Mouse (Mus musculus): ENCODE measurements around the gene Amacr. TPM values are rescaled to one million over a fixed set of nuclear protein-coding genes. Genes with fewer than 3 reads are reported as not detected.

Amacr gene
- polyA plus RNA-seq, 1 experiment from 2014 or later = 14.3 TPM

DNA sequence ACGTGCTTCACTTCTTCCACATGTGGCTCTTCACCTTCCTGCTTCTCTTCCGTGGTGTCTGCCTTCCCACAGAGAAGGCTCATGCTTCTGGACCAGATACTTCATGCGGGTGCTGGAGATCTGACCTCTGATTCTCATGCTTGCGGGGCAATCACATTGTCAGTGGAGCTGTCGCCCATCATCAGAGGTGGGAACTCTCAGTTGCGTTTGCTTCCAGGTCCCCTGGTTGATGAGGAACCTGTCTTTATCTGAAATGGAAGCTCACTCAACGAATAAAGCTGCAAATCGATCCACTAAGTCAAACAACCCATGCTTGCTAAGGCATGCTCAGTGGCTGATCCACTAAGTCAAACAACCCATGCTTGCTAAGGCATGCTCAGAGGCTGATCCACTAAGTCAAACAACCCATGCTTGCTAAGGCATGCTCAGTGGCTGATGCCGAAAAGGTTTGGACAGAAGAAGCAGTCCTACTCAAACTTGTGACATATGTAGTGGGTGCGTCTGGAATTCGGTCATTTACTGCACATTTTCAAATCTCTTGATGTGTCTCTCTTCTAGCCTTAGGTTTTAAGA, 29.5 kb downstream of the Amacr start:
- H3K4me2 ChIP-seq = no peak overlapping the region
- no peaks in the 10 kb centered on the region for H3K4me1 ChIP-seq (ENCODE audit: insufficient read depth)
- DNase-seq (no peak), ATAC-seq (ENCODE audit: insufficient read depth) (no peak)
- WGBS = 73% methylated on average over 11 of the region's 11 CpGs
- no peaks in the 10 kb centered on the region for H3K9me3 ChIP-seq (ENCODE audit: low read depth, low read length)
- no peak overlapping the region for H3K27ac ChIP-seq (ENCODE audit: low read depth)
- no peak overlapping the region for H3K9ac ChIP-seq
- TF ChIP-seq CTCF (IDR thresholded peaks at IDR 0.05; ENCODE audit: low read depth) = no peak
- no peaks in the 10 kb centered on the region for H3K36me3 ChIP-seq (ENCODE audit: insufficient read depth)
- H3K27me3 ChIP-seq (ENCODE audit: insufficient read depth, low read length) = no peaks in the 10 kb centered on the region
- no peak overlapping the region for H3K4me3 ChIP-seq (ENCODE audit: low read depth, low read length)

- Histone ChIP-seq H3K4me3 (ENCODE audit: low read depth, low read length) (no peak overlapping the region), H3K27me3 (ENCODE audit: insufficient read depth, low read length) (no peaks in the 10 kb centered on the region), H3K4me1 (ENCODE audit: insufficient read depth) (no peaks in the 10 kb centered on the region), H3K9ac (no peak overlapping the region), H3K27ac (ENCODE audit: low read depth) (no peak overlapping the region), H3K36me3 (ENCODE audit: insufficient read depth) (no peaks in the 10 kb centered on the region), H3K4me2 (no peak overlapping the region), H3K9me3 (ENCODE audit: low read depth, low read length) (no peaks in the 10 kb centered on the region)
- no peak for ATAC-seq (ENCODE audit: insufficient read depth)
- no peak for TF ChIP-seq CTCF (IDR thresholded peaks at IDR 0.05; ENCODE audit: low read depth)
- DNase-seq = no peak
- whole genome bisulfite sequencing = 49% methylated on average over 2 of the region's 2 CpGs
Measured at GRCm38 (mm10) chr15:11014931-11015330, 33.4 kb downstream of the Amacr start.

GRCm38 (mm10) chr15:11026801-11027561, 45.4 kb downstream of the Amacr start:
- no peak for DNase-seq
- Histone ChIP-seq H3K36me3 (ENCODE audit: insufficient read depth) (no peaks in the 10 kb centered on the region), H3K4me3 (ENCODE audit: low read depth, low read length) (no peak overlapping the region), H3K4me1 (ENCODE audit: insufficient read depth) (no peaks in the 10 kb centered on the region), H3K27me3 (ENCODE audit: insufficient read depth, low read length) (no peaks in the 10 kb centered on the region), H3K9ac (no peak overlapping the region), H3K27ac (ENCODE audit: low read depth) (no peak overlapping the region), H3K9me3 (ENCODE audit: low read depth, low read length) (no peaks in the 10 kb centered on the region), H3K4me2 (no peak overlapping the region)
- WGBS = 45% methylated on average over 4 of the region's 4 CpGs
- ATAC-seq (ENCODE audit: insufficient read depth) = no peak
- TF ChIP-seq CTCF (IDR thresholded peaks at IDR 0.05; ENCODE audit: low read depth) = no peak

DNA sequence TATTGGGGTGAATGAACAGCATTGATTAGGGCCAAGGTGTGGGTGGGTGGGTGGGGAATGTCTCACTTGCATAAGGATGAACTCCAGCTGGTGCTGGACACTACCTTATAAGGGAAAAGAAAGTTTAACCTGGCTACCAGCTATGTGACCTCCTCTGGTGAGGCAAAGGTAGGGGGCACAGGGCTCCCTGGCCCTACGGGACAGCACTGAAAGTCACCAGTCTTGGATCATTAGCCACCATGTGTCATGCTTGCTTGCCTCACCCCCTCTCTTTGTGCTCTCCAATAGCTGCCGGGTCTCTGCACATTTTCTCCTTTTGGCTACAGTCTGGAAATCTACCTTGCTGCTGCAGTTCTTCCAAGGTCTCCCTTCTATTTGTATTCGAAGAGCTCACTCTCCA, 48.6 kb downstream of the Amacr start:
- Histone ChIP-seq H3K27me3 (ENCODE audit: insufficient read depth, low read length) (peaks cover 5% of the 10 kb centered on the region), H3K4me3 (ENCODE audit: low read depth, low read length) (no peak overlapping the region), H3K9me3 (ENCODE audit: low read depth, low read length) (no peaks in the 10 kb centered on the region), H3K9ac (no peak overlapping the region), H3K36me3 (ENCODE audit: insufficient read depth) (no peaks in the 10 kb centered on the region), H3K4me2 (no peak overlapping the region), H3K4me1 (ENCODE audit: insufficient read depth) (no peaks in the 10 kb centered on the region), H3K27ac (ENCODE audit: low read depth) (no peak overlapping the region)
- ATAC-seq (ENCODE audit: insufficient read depth) = no peak
- DNase-seq = no peak
- 69% methylated on average over 3 of the region's 3 CpGs for WGBS
- no peak for TF ChIP-seq CTCF (IDR thresholded peaks at IDR 0.05; ENCODE audit: low read depth)

DNA sequence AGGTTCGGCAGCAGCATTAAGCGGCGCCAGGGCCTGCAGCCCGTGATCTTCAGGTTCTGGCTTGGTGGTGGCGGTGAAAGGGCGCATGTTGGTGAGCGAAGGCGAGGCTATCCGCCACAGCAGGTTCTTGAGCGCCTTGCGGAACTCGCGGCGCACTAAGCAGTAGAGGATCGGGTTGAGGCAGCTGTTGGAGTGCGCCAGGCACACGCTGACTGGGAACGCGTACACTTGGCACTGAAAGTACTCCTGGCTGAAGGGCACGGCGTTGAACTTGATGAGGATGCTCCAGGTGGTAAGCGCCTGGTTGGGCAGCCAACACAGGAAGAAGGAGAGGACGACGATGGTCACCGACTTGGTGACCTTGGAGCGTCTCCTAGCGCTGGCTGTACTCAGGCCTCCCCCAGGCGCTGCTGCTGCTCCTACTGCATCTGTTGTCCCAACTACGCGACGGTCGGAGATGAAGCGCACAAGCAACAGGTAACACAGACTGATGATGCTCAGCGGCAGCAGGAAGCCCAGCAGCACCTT, 54.5 kb downstream of the Amacr start:
- ATAC-seq (ENCODE audit: insufficient read depth) = no peak
- TF ChIP-seq CTCF (IDR thresholded peaks at IDR 0.05; ENCODE audit: low read depth) = no peak
- H3K4me2 ChIP-seq = peak overlapping the region; percentile 60
- H3K4me3 ChIP-seq (ENCODE audit: low read depth, low read length) = peak overlapping the region; percentile 36
- H3K9ac ChIP-seq = no peak overlapping the region
- DNase-seq = peak; percentile 22
- 4% methylated on average over 34 of the region's 34 CpGs for WGBS
- H3K27me3 ChIP-seq (ENCODE audit: insufficient read depth, low read length) = peaks cover 37% of the 10 kb centered on the region
- H3K4me1 ChIP-seq (ENCODE audit: insufficient read depth) = 0 out of 2 replicates have a peak, but pooled peaks cover 5% of the 10 kb centered on the region
- H3K9me3 ChIP-seq (ENCODE audit: low read depth, low read length) = no peaks in the 10 kb centered on the region
- no peaks in the 10 kb centered on the region for H3K36me3 ChIP-seq (ENCODE audit: insufficient read depth)
- H3K27ac ChIP-seq (ENCODE audit: low read depth) = no peak overlapping the region

DNA sequence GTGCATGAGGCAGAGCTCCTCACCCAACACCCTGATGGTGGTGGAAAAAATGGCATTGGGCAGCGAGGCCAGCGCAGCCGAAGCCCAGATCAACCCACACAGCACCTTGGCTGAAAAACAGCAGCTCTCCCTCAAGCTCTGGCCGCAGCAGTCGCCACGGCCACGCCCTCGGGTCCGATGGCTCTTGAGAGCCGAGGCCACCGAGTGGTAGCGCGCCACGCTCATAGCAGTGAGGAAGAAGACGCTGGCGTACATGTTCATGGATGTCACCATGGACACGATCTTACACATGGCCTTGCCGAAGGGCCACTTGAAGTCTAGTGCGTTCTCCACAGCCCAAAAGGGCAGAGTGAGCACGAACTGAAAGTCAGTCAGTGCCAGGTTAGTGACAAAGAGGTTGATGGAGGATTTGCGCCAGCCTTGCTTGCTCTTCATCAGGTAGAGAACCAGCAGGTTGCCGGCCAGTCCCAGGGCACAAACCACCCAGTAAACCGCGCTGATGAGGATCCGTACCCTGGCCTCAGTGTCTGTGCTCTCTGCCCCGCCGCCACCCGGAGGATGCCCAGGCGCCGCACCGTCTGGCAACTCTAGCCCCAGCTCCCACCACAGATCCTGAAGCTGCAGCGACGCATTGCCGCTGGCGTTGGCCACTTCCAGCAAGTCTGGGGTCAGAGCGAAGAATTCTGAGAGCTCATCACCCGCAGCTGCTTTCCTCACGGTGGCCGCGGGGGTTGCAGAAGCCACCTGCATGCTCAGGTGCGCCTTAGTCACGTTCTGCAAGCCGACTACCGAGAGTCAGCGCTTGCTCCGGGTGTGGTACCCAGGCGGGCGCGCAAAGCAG, 55.2 kb downstream of the Amacr start:
- Histone ChIP-seq H3K36me3 (ENCODE audit: insufficient read depth) (no peaks in the 10 kb centered on the region), H3K4me2 (peak overlapping the region; percentile 60), H3K27me3 (ENCODE audit: insufficient read depth, low read length) (peaks cover 37% of the 10 kb centered on the region), H3K4me1 (ENCODE audit: insufficient read depth) (0 out of 2 replicates have a peak, but pooled peaks cover 5% of the 10 kb centered on the region), H3K4me3 (ENCODE audit: low read depth, low read length) (peak overlapping the region; percentile 36), H3K27ac (ENCODE audit: low read depth) (no peak overlapping the region), H3K9ac (no peak overlapping the region), H3K9me3 (ENCODE audit: low read depth, low read length) (no peaks in the 10 kb centered on the region)
- ATAC-seq (ENCODE audit: insufficient read depth) = peak; percentile 55
- 2% methylated on average over 49 of the region's 49 CpGs for WGBS
- TF ChIP-seq CTCF (IDR thresholded peaks at IDR 0.05; ENCODE audit: low read depth) = no peak
- peak; percentile 41 for DNase-seq

GRCm38 (mm10) chr15:11037376-11037695, 55.8 kb downstream of the Amacr start:
- Histone ChIP-seq H3K4me3 (ENCODE audit: low read depth, low read length) (peak overlapping the region; percentile 36), H3K9ac (no peak overlapping the region), H3K4me2 (peak overlapping the region; percentile 60), H3K27me3 (ENCODE audit: insufficient read depth, low read length) (peaks cover 37% of the 10 kb centered on the region), H3K36me3 (ENCODE audit: insufficient read depth) (no peaks in the 10 kb centered on the region), H3K27ac (ENCODE audit: low read depth) (no peak overlapping the region), H3K9me3 (ENCODE audit: low read depth, low read length) (no peaks in the 10 kb centered on the region), H3K4me1 (ENCODE audit: insufficient read depth) (0 out of 2 replicates have a peak, but pooled peaks cover 5% of the 10 kb centered on the region)
- TF ChIP-seq CTCF (IDR thresholded peaks at IDR 0.05; ENCODE audit: low read depth) = no peak
- DNase-seq (no peak), ATAC-seq (ENCODE audit: insufficient read depth) (no peak)
- 3% methylated on average over 8 of the region's 8 CpGs for WGBS

Measured in lung, embryonic 14.5 days (tissue).